Mouse (Mus musculus): ENCODE measurements around the gene Ass1. TPM values are rescaled to one million over a fixed set of nuclear protein-coding genes. Genes with fewer than 3 reads are reported as not detected.

The Ass1 gene
- total and polyA plus RNA-seq, 2 experiments from 2014 or later: 24.9 to 26.4 TPM

GRCm38 (mm10) chr2:31467457-31467856 is 2.5 kb upstream of the Ass1 start:
- TF ChIP-seq CTCF (IDR thresholded peaks at IDR 0.05): no peak
- 79% methylated on average over 1 of the region's 1 CpGs for WGBS

GRCm38 (mm10) chr2:31468857-31469256 is 1.1 kb upstream of the Ass1 start:
- 74% methylated on average over 7 of the region's 7 CpGs for WGBS

More at GRCm38 (mm10) chr2:31467457-31467856, 2.5 kb upstream of the Ass1 start:
- no peaks in the 10 kb centered on the region for H3K36me3 ChIP-seq (ENCODE audit: insufficient read depth, low read length)
- H3K27me3 ChIP-seq (ENCODE audit: insufficient read depth, low read length): peaks cover 9% of the 10 kb centered on the region; the same call in 1 of the 2 replicates
- no peak overlapping the region for H3K4me2 ChIP-seq (ENCODE audit: low read depth, low read length, poor library complexity, severe bottlenecking)
- no peak for ATAC-seq (ENCODE audit: low FRiP score)
- DNase-seq (ENCODE audit: low spot score): no peak
- H3K9ac ChIP-seq (replicated peaks; ENCODE audit: low read length, poor library complexity, severe bottlenecking): no peak overlapping the region
- peaks cover 11% of the 10 kb centered on the region; the same call in 1 of the 2 replicates for H3K4me1 ChIP-seq (ENCODE audit: insufficient read depth, low read length)
- H3K9me3 ChIP-seq (ENCODE audit: low read length): no peaks in the 10 kb centered on the region
- H3K4me3 ChIP-seq (ENCODE audit: low read depth, low read length): no peak overlapping the region
- no peak overlapping the region for H3K27ac ChIP-seq (ENCODE audit: low read depth, low read length)

GRCm38 (mm10) chr2:31469480-31469879 is 527 bp upstream of the Ass1 start:
- Histone ChIP-seq H3K4me3 (ENCODE audit: low read depth, low read length) (peak overlapping the region; percentile 49), H3K27ac (ENCODE audit: low read depth, low read length) (no peak overlapping the region), H3K9me3 (ENCODE audit: low read length) (no peaks in the 10 kb centered on the region), H3K4me1 (ENCODE audit: insufficient read depth, low read length) (peaks cover 11% of the 10 kb centered on the region; the same call in 1 of the 2 replicates), H3K4me2 (ENCODE audit: low read depth, low read length, poor library complexity, severe bottlenecking) (peak overlapping the region; percentile 94), H3K36me3 (ENCODE audit: insufficient read depth, low read length) (no peaks in the 10 kb centered on the region), H3K9ac (replicated peaks; ENCODE audit: low read length, poor library complexity, severe bottlenecking) (peak overlapping the region; percentile 52), H3K27me3 (ENCODE audit: insufficient read depth, low read length) (peaks cover 9% of the 10 kb centered on the region; the same call in 1 of the 2 replicates)
- DNase-seq (ENCODE audit: low spot score) (no peak), ATAC-seq (ENCODE audit: low FRiP score) (no peak)
- 28% methylated on average over 7 of the region's 7 CpGs for WGBS
- TF ChIP-seq CTCF (IDR thresholded peaks at IDR 0.05): no peak

More at GRCm38 (mm10) chr2:31468857-31469256, 1.1 kb upstream of the Ass1 start:
- peaks cover 9% of the 10 kb centered on the region; the same call in 1 of the 2 replicates for H3K27me3 ChIP-seq (ENCODE audit: insufficient read depth, low read length)
- DNase-seq (ENCODE audit: low spot score) (no peak), ATAC-seq (ENCODE audit: low FRiP score) (no peak)
- no peak overlapping the region for H3K4me2 ChIP-seq (ENCODE audit: low read depth, low read length, poor library complexity, severe bottlenecking)
- no peaks in the 10 kb centered on the region for H3K9me3 ChIP-seq (ENCODE audit: low read length)
- H3K4me3 ChIP-seq (ENCODE audit: low read depth, low read length): no peak overlapping the region
- no peaks in the 10 kb centered on the region for H3K36me3 ChIP-seq (ENCODE audit: insufficient read depth, low read length)
- H3K9ac ChIP-seq (replicated peaks; ENCODE audit: low read length, poor library complexity, severe bottlenecking): no peak overlapping the region
- peaks cover 11% of the 10 kb centered on the region; the same call in 1 of the 2 replicates for H3K4me1 ChIP-seq (ENCODE audit: insufficient read depth, low read length)
- no peak overlapping the region for H3K27ac ChIP-seq (ENCODE audit: low read depth, low read length)
- TF ChIP-seq CTCF (IDR thresholded peaks at IDR 0.05): no peak

- H3K4me3 ChIP-seq (ENCODE audit: low read depth, low read length): peak overlapping the region; percentile 49
- ATAC-seq (ENCODE audit: low FRiP score) (0 out of 2 replicates have a peak, but pooled peaks have one; percentile 10), DNase-seq (ENCODE audit: low spot score) (no peak)
- H3K9me3 ChIP-seq (ENCODE audit: low read length): no peaks in the 10 kb centered on the region
- H3K4me1 ChIP-seq (ENCODE audit: insufficient read depth, low read length): peaks cover 11% of the 10 kb centered on the region; the same call in 1 of the 2 replicates
- 13% methylated on average over 17 of the region's 19 CpGs for WGBS
- no peaks in the 10 kb centered on the region for H3K36me3 ChIP-seq (ENCODE audit: insufficient read depth, low read length)
- TF ChIP-seq CTCF (IDR thresholded peaks at IDR 0.05): no peak
- H3K4me2 ChIP-seq (ENCODE audit: low read depth, low read length, poor library complexity, severe bottlenecking): peak overlapping the region; percentile 94
- peaks cover 9% of the 10 kb centered on the region; the same call in 1 of the 2 replicates for H3K27me3 ChIP-seq (ENCODE audit: insufficient read depth, low read length)
- H3K9ac ChIP-seq (replicated peaks; ENCODE audit: low read length, poor library complexity, severe bottlenecking): peak overlapping the region; percentile 52
- H3K27ac ChIP-seq (ENCODE audit: low read depth, low read length): no peak overlapping the region
Observed at GRCm38 (mm10) chr2:31470683-31471385, 827 bp downstream of the Ass1 start.

- ATAC-seq (ENCODE audit: low FRiP score): no peak
- Histone ChIP-seq H3K4me2 (ENCODE audit: low read depth, low read length, poor library complexity, severe bottlenecking) (no peak overlapping the region), H3K9me3 (ENCODE audit: low read length) (no peaks in the 10 kb centered on the region), H3K27ac (ENCODE audit: low read depth, low read length) (no peak overlapping the region), H3K4me3 (ENCODE audit: low read depth, low read length) (no peak overlapping the region), H3K9ac (replicated peaks; ENCODE audit: low read length, poor library complexity, severe bottlenecking) (no peak overlapping the region), H3K36me3 (ENCODE audit: insufficient read depth, low read length) (no peaks in the 10 kb centered on the region), H3K4me1 (ENCODE audit: insufficient read depth, low read length) (peaks cover 11% of the 10 kb centered on the region; the same call in 1 of the 2 replicates), H3K27me3 (ENCODE audit: insufficient read depth, low read length) (peaks cover 9% of the 10 kb centered on the region; the same call in 1 of the 2 replicates)
- no peak for DNase-seq (ENCODE audit: low spot score)
- TF ChIP-seq CTCF (IDR thresholded peaks at IDR 0.05): no peak
- 61% methylated on average over 6 of the region's 6 CpGs for WGBS
Observed at GRCm38 (mm10) chr2:31471611-31472010, 1.6 kb downstream of the Ass1 start.

All from midbrain, postnatal 0 days (tissue).